Mouse (Mus musculus) erythroblast, embryonic 14.5 days (primary cell): ENCODE results near the gene Dnajc22.

ENCODE experiments used
- GATA1 ChIP-seq: IDR thresholded peaks from 2 replicates; pipeline ENCODE4 v1.6.1; 2012; ENCODE audit warnings: low read length, inconsistent platforms, mixed read lengths
- TAL1 ChIP-seq: IDR thresholded peaks from 3 replicates; pipeline ENCODE4 v1.6.1; 2012; ENCODE audit warnings: low read length, inconsistent platforms, mixed read lengths

- TF ChIP-seq TAL1: no peak
- no peak for TF ChIP-seq GATA1
Measured at GRCm38 (mm10) chr15:99096831-99097500, 4.0 kb downstream of the Dnajc22 start.
